Comparison of ENCODE assay signal across 8 mouse cellular contexts in genomic region chr8:47287201-47287621, GRCm38 (mm10).
DNase-seq lines count a peak whose midpoint lies in the region; ATAC-seq lines count a peak whose summit lies in the region.

No protein-coding gene starts in this region.

- peak overlapping the region; percentile 67 for H3K4me3 ChIP-seq in kidney, embryonic 15.5 days (replicated peaks)
- peak overlapping the region; percentile 80 for H3K4me3 ChIP-seq in heart, embryonic 15.5 days
- peak overlapping the region; percentile 92 for H3K4me3 ChIP-seq in limb, embryonic 12.5 days (replicated peaks)

- no peaks in the 10 kb centered on the region for H3K9me3 ChIP-seq in kidney, embryonic 15.5 days (replicated peaks)
- no peaks in the 10 kb centered on the region for H3K9me3 ChIP-seq in heart, embryonic 15.5 days (replicated peaks)
- H3K9me3 ChIP-seq in limb, embryonic 12.5 days, result no peaks in the 10 kb centered on the region

- peak overlapping the region; percentile 96 for H3K4me2 ChIP-seq in kidney, embryonic 15.5 days
- peak overlapping the region; percentile 90 for H3K4me2 ChIP-seq in heart, embryonic 15.5 days
- peak overlapping the region; percentile 80 for H3K4me2 ChIP-seq in limb, embryonic 12.5 days

- H3K27ac ChIP-seq in kidney, embryonic 15.5 days, result 0 out of 2 replicates have a peak overlapping the region, but pooled peaks have one; percentile 19
- no peak overlapping the region for H3K27ac ChIP-seq in heart, embryonic 15.5 days
- H3K27ac ChIP-seq in limb, embryonic 12.5 days, result peak overlapping the region; percentile 94

- no peak for ATAC-seq in kidney, embryonic 15.5 days (replicated peaks; ENCODE audit: low FRiP score)
- ATAC-seq in heart, embryonic 15.5 days (replicated peaks; ENCODE audit: insufficient number of reproducible peaks, insufficient read depth, low FRiP score, low read depth), result no peak
- ATAC-seq in limb, embryonic 12.5 days (ENCODE audit: insufficient number of reproducible peaks, insufficient read depth, low FRiP score, low TSS enrichment, low read depth), result no peak
- no peak for ATAC-seq in megakaryocyte progenitor cell, adult 5-6 weeks (replicated peaks; ENCODE audit: poor library complexity)

- peaks cover 50% of the 10 kb centered on the region for H3K4me1 ChIP-seq in kidney, embryonic 15.5 days
- H3K4me1 ChIP-seq in heart, embryonic 15.5 days (replicated peaks), result peaks cover 21% of the 10 kb centered on the region
- H3K4me1 ChIP-seq in limb, embryonic 12.5 days (replicated peaks), result peaks cover 61% of the 10 kb centered on the region

- H3K27me3 ChIP-seq in kidney, embryonic 15.5 days, result no peaks in the 10 kb centered on the region
- H3K27me3 ChIP-seq in heart, embryonic 15.5 days, result no peaks in the 10 kb centered on the region
- H3K27me3 ChIP-seq in limb, embryonic 12.5 days, result no peaks in the 10 kb centered on the region

- WGBS in kidney, embryonic 15.5 days, result 6% methylated on average over 16 of the region's 16 CpGs
- WGBS in heart, embryonic 15.5 days, result 8% methylated on average over 16 of the region's 16 CpGs
- WGBS in limb, embryonic 12.5 days, result under 1% methylated on average over 16 of the region's 16 CpGs

- H3K36me3 ChIP-seq in kidney, embryonic 15.5 days, result no peaks in the 10 kb centered on the region
- no peaks in the 10 kb centered on the region for H3K36me3 ChIP-seq in heart, embryonic 15.5 days
- peaks cover 2% of the 10 kb centered on the region; the same call in 1 of the 2 replicates for H3K36me3 ChIP-seq in limb, embryonic 12.5 days

- H3K9ac ChIP-seq in kidney, embryonic 15.5 days, result peak overlapping the region; percentile 79
- peak overlapping the region; percentile 80 for H3K9ac ChIP-seq in heart, embryonic 15.5 days
- H3K9ac ChIP-seq in limb, embryonic 12.5 days (replicated peaks), result peak overlapping the region; percentile 98

- no peak for DNase-seq in kidney, adult 9 months
- peak; percentile 49 to 57 for DNase-seq in cerebellum, postnatal 10 days
- peak; percentile 68 to 70 for DNase-seq in right cerebral cortex, postnatal 10 days (ENCODE audit: low spot score in 2 of 2)
- DNase-seq in adrenal gland, postnatal 14 days, result no peak

Comparison
In these comparisons a context has a peak if more than half of its experiments do, and no peak if none do; other contexts are left out.
1. DNase-seq: peak in cerebellum, postnatal 10 days (2 of 2) and right cerebral cortex, postnatal 10 days (2 of 2); none in kidney, adult 9 months (single experiment) and adrenal gland, postnatal 14 days (single experiment).
2. Peak in every context shown above with its lines, with median percentiles within 50 percentile points of each other: H3K4me2 ChIP-seq, H3K4me3 ChIP-seq and H3K9ac ChIP-seq.